Mouse (Mus musculus) cerebellum, adult 2 months (tissue): ENCODE data around the gene Pak3. TPM values are rescaled to one million over a fixed set of nuclear protein-coding genes. Genes with fewer than 3 reads are reported as not detected.
A peak's percentile ranks its signal among the peaks of the same experiment; 100 is the strongest.
"Not testable (repeated sequence)": the region's sequence is repeated elsewhere in the genome, so short reads cannot be mapped to it uniquely, and the experiment has no call there.

Source experiments
- DNase-seq, 2 experiments: peaks; one replicate each; pipeline ENCODE4 v3.0.0; 2021
- H3K27ac ChIP-seq: fragments of 200-500 bp; 2 replicates; pipeline ENCODE4 v1.5.1; 2012; ENCODE audit warnings: low read length, control low read depth, inconsistent platforms; ENCODE audit not compliant: insufficient read depth
- H3K27me3 ChIP-seq: fragments of 200-500 bp; 2 replicates; pipeline ENCODE4 v1.6.1; 2012; ENCODE audit warnings: inconsistent platforms, mild to moderate bottlenecking, low read length, moderate library complexity; ENCODE audit not compliant: control insufficient read depth, insufficient read depth
- H3K4me1 ChIP-seq: fragments of 200-500 bp; 2 replicates; pipeline ENCODE4 v1.6.1; 2011; ENCODE audit warnings: low read length; ENCODE audit not compliant: control insufficient read depth, insufficient read depth
- H3K4me3 ChIP-seq: fragments of 200-500 bp; replicated peaks from 2 replicates; pipeline ENCODE3; 2011; ENCODE audit warnings: mild to moderate bottlenecking, low read depth, low read length, control low read depth; ENCODE audit not compliant: insufficient read depth
- CTCF ChIP-seq: fragments of 200-500 bp; IDR thresholded peaks from 2 replicates; pipeline ENCODE4 v1.5.1; 2011; ENCODE audit warnings: low read depth, mild to moderate bottlenecking, control low read depth, low read length, moderate library complexity, borderline replicate concordance; ENCODE audit not compliant: insufficient read depth
- POLR2A ChIP-seq: fragments of 200-500 bp; IDR thresholded peaks from 2 replicates; pipeline ENCODE4 v1.6.1; 2011; ENCODE audit warnings: low read length, control low read depth, borderline replicate concordance; ENCODE audit not compliant: insufficient read depth
- WGBS: fragments of 180-500 bp; shearing (Covaris S2); methylation state at CpG from one replicate; pipeline ENCODE4 v1.1.7; 2018; 5-methylcytosine and 5-hydroxymethylcytosine counted together
- polyA plus RNA-seq: library from polyadenylated mRNA; depleted of rRNA; stranded (reverse); fragments of >200 nt; gene quantifications from 2 replicates; pipeline ENCODE4 v1.2.3, GENCODE M21; 2012; rRNA removed

The Pak3 gene
- polyA plus RNA-seq = 12.0 and 14.9 TPM in 2 replicates

GRCm38 (mm10) chrX:143518168-143518901 lies at the start of gene Pak3:
Gene Pak3 (plus strand): TSS chrX:143518591.
- Histone ChIP-seq H3K27ac (no peak within 1 kb of the TSS), H3K27me3 (no peaks in the 10 kb centered on the region), H3K4me3 (peak within 1 kb of the TSS; percentile 90), H3K4me1 (no peaks in the 10 kb centered on the region)
- TF ChIP-seq CTCF (no peak), POLR2A (no peak)
- WGBS = 9% methylated on average over 23 of the region's 23 CpGs
- DNase-seq = peak; percentile 5 to 26

DNA sequence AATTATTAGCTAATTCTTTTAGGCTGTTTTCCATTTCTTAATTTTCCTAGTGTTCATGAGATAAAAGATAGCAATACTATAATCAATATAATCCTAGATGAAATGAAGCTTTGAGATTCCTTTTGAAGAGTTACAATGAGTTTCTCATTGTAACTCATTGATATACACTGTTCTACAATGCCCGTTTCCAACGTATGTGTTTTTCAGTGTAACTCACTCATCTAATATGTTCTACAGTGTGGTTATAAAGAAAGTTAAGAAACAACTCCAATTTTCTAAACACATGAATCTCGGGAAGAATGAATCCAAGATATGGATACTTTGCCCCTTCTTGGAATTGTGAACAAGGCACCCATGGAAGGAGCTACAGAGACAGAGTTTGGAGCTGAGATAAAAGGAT lies 35.5 kb upstream of the Pak3 start:
- 81% methylated on average over 3 of the region's 3 CpGs for WGBS
- no peaks in the 10 kb centered on the region for H3K27me3 ChIP-seq
- H3K4me1 ChIP-seq = no peaks in the 10 kb centered on the region
- H3K4me3 ChIP-seq = no peak overlapping the region
- H3K27ac ChIP-seq = no peak overlapping the region
- peak; percentile 96 to 98 for DNase-seq
- TF ChIP-seq POLR2A (no peak), CTCF (no peak)

- TF ChIP-seq CTCF (no peak), POLR2A (no peak)
- no peaks in the 10 kb centered on the region for H3K27me3 ChIP-seq
- H3K4me1 ChIP-seq = no peaks in the 10 kb centered on the region
- DNase-seq = no peak
- H3K4me3 ChIP-seq = no peak overlapping the region
- 67% methylated on average over 4 of the region's 4 CpGs for WGBS
- no peak overlapping the region for H3K27ac ChIP-seq
Measured at GRCm38 (mm10) chrX:143501053-143501695, 17.2 kb upstream of the Pak3 start.

DNA sequence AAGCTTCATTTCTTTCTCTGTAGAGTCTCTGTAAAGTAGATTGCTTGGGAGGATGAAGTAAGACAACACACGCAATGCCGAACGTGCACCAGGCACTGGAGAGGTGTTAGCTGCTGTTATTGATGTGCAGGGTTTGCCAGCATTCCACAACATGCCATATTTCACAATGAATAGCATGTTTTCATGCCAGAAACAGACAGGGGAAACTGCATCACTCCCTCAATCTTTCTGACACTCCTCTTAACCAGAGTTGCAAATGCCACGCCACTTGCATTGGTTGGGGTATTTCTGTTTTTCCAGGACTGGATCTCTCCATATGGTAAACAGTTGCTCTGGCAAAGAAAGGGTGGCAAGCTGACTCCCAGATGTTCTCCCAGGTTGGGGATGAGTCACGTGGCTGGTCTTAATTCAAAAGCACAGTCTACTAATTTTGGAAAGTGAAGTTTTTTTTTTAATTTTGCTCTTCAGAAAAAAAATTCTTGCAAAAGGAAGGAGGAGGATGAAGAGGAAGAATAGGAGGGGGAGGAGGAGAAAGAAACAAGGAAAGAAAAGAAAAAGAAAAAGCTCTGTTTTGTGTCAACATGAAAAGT lies 16.5 kb upstream of the Pak3 start:
- Histone ChIP-seq H3K4me1 (no peaks in the 10 kb centered on the region), H3K4me3 (no peak overlapping the region), H3K27me3 (no peaks in the 10 kb centered on the region), H3K27ac (no peak overlapping the region)
- no peak for DNase-seq
- no peak for TF ChIP-seq CTCF
- no peak for TF ChIP-seq POLR2A
- 60% methylated on average over 5 of the region's 5 CpGs for WGBS

GRCm38 (mm10) chrX:143518917-143519316 lies 526 bp downstream of the Pak3 start:
- H3K4me1 ChIP-seq = no peaks in the 10 kb centered on the region
- DNase-seq = peak in 1 of 2 experiments; percentile 9
- H3K4me3 ChIP-seq = peak overlapping the region; percentile 90
- no peaks in the 10 kb centered on the region for H3K27me3 ChIP-seq
- TF ChIP-seq POLR2A = no peak
- TF ChIP-seq CTCF = no peak
- H3K27ac ChIP-seq = no peak overlapping the region
- WGBS = 3% methylated on average over 5 of the region's 7 CpGs

GRCm38 (mm10) chrX:143519454-143519853 lies 1.1 kb downstream of the Pak3 start:
- not testable (repeated sequence) for DNase-seq, H3K27ac ChIP-seq
- WGBS = 53% methylated on average over 5 of the region's 5 CpGs

GRCm38 (mm10) chrX:143520195-143520594 lies 1.8 kb downstream of the Pak3 start:
- no peak for DNase-seq
- Histone ChIP-seq H3K27me3 (no peaks in the 10 kb centered on the region), H3K4me3 (no peak overlapping the region), H3K4me1 (no peaks in the 10 kb centered on the region), H3K27ac (no peak overlapping the region)
- no peak for TF ChIP-seq CTCF
- no peak for TF ChIP-seq POLR2A
- 5% methylated on average over 1 of the region's 1 CpGs for WGBS

More at GRCm38 (mm10) chrX:143519454-143519853, 1.1 kb downstream of the Pak3 start:
- not testable (repeated sequence) for H3K4me3 ChIP-seq, H3K4me1 ChIP-seq, H3K27me3 ChIP-seq

GRCm38 (mm10) chrX:143532331-143532730 lies 13.9 kb downstream of the Pak3 start:
- DNase-seq = no peak
- Histone ChIP-seq H3K4me3 (no peak overlapping the region), H3K27me3 (no peaks in the 10 kb centered on the region), H3K27ac (no peak overlapping the region), H3K4me1 (no peaks in the 10 kb centered on the region)
- TF ChIP-seq POLR2A (no peak), CTCF (no peak)
- WGBS = 77% methylated on average over 3 of the region's 3 CpGs
